8 mouse cellular contexts compared by ENCODE assay signal in the genomic region with DNA sequence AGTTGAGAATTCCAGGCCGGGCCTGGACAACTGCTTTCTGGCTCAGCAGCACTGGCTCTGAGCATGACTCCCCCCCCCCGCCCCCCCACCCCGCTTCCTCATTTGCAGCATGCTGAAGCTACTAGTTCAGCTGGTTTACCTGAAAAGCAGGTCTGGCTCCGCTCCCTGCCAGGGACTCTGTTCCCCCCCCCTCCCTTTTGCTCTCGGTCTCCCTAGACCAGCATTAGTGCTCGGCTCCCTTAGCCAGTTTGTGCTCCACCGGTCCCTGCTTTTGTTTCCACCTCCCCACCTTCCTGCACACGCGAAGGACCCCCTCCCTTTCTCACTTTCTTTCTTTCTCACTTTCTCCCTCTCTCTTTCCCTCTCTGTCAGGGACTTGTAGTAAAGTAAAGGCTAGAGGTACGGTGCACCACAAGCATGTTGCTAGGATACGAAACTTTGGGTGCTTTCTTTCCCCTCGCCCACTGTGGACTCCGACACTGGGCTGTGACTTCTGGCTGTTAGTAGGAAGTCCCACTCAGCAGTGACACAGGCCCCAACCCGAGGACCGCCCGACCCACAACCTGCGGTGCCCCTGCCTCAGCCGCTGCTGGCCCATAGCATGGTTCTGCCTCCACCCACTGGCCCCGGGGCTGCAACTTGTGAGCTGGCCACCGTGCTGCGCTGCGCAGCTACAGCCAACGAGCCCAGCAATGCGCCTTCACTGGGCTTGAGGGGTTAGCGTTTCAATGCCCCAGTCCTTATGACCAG.
DNase-seq lines count a peak whose midpoint lies in the region; ATAC-seq and TF ChIP-seq lines count a peak whose summit lies in the region.

No protein-coding gene starts in this region.

- peak; percentile 84 for ATAC-seq in kidney, embryonic 15.5 days (replicated peaks; ENCODE audit: low FRiP score)
- peak; percentile 24 for ATAC-seq in heart, postnatal 0 days (ENCODE audit: insufficient read depth, low read depth)
- peak; percentile 22; the same call in 1 of the 2 replicates for ATAC-seq in liver, embryonic 16.5 days (ENCODE audit: low read depth)

- H3K36me3 ChIP-seq in kidney, embryonic 15.5 days, result no peaks in the 10 kb centered on the region
- H3K36me3 ChIP-seq in heart, postnatal 0 days (replicated peaks; ENCODE audit: control insufficient read depth, insufficient read depth, low read length), result no peaks in the 10 kb centered on the region
- H3K36me3 ChIP-seq in liver, embryonic 16.5 days (ENCODE audit: control insufficient read depth, insufficient read depth), result no peaks in the 10 kb centered on the region

- DNase-seq in kidney, adult 8-10 months, result no peak
- peak; percentile 75 for DNase-seq in embryo, embryonic 11 days
- no peak for DNase-seq in heart, postnatal 0 days (ENCODE audit: low spot score)
- DNase-seq in testis, postnatal 10 days (ENCODE audit: low spot score), result peak; percentile 46
- no peak for DNase-seq in thymus, postnatal 0 days (ENCODE audit: low spot score)
- DNase-seq in cerebellum, postnatal 4 days (ENCODE audit: low spot score in 2 of 2), result no peak

- no peaks in the 10 kb centered on the region; the same call in 1 of the 2 replicates for H3K27me3 ChIP-seq in kidney, embryonic 15.5 days
- H3K27me3 ChIP-seq in heart, postnatal 0 days (ENCODE audit: control insufficient read depth, insufficient read depth, low read length), result no peaks in the 10 kb centered on the region
- H3K27me3 ChIP-seq in liver, embryonic 16.5 days (ENCODE audit: control insufficient read depth, insufficient read depth, low read depth, low read length), result no peaks in the 10 kb centered on the region

- H3K27ac ChIP-seq in kidney, embryonic 15.5 days, result peak overlapping the region; percentile 71
- no peak overlapping the region for H3K27ac ChIP-seq in heart, postnatal 0 days (ENCODE audit: low read depth)
- H3K27ac ChIP-seq in liver, embryonic 16.5 days (ENCODE audit: low read length), result no peak overlapping the region

- WGBS in kidney, embryonic 15.5 days, result 13% methylated on average over 24 of the region's 25 CpGs
- 37% methylated on average over 24 of the region's 25 CpGs for WGBS in heart, postnatal 0 days
- WGBS in liver, embryonic 16.5 days (ENCODE audit: insufficient replicate concordance), result 27% methylated on average over 25 of the region's 25 CpGs

- peaks cover 17% of the 10 kb centered on the region for H3K4me1 ChIP-seq in kidney, embryonic 15.5 days
- H3K4me1 ChIP-seq in heart, postnatal 0 days (ENCODE audit: control insufficient read depth, insufficient read depth), result no peaks in the 10 kb centered on the region
- no peaks in the 10 kb centered on the region for H3K4me1 ChIP-seq in liver, embryonic 16.5 days (ENCODE audit: control insufficient read depth, low read depth, low read length)

- H3K4me2 ChIP-seq in kidney, embryonic 15.5 days, result peak overlapping the region; percentile 57
- H3K4me2 ChIP-seq in heart, postnatal 0 days (ENCODE audit: low read depth, low read length), result peak overlapping the region; percentile 28; the same call in 1 of the 2 replicates
- H3K4me2 ChIP-seq in liver, embryonic 16.5 days (ENCODE audit: low read depth, low read length), result peak overlapping the region; percentile 41

- no peak overlapping the region for H3K9ac ChIP-seq in kidney, embryonic 15.5 days
- H3K9ac ChIP-seq in heart, postnatal 0 days (replicated peaks; ENCODE audit: low read depth, low read length), result no peak overlapping the region
- H3K9ac ChIP-seq in liver, embryonic 16.5 days (ENCODE audit: low read depth, low read length), result no peak overlapping the region

- peak overlapping the region; percentile 34 for H3K4me3 ChIP-seq in kidney, embryonic 15.5 days (replicated peaks)
- no peak overlapping the region for H3K4me3 ChIP-seq in heart, postnatal 0 days (ENCODE audit: low read depth, low read length)
- no peak overlapping the region for H3K4me3 ChIP-seq in liver, embryonic 16.5 days (ENCODE audit: low read depth, low read length)

- no peaks in the 10 kb centered on the region for H3K9me3 ChIP-seq in kidney, embryonic 15.5 days (replicated peaks)
- no peaks in the 10 kb centered on the region for H3K9me3 ChIP-seq in heart, postnatal 0 days (replicated peaks; ENCODE audit: control insufficient read depth, low read length)
- no peaks in the 10 kb centered on the region for H3K9me3 ChIP-seq in liver, embryonic 16.5 days (replicated peaks; ENCODE audit: control insufficient read depth, low read length)

- TF ChIP-seq CTCF in heart, postnatal 0 days (IDR thresholded peaks at IDR 0.05; ENCODE audit: low read depth), result peak; percentile 35

- TF ChIP-seq EP300 in heart, postnatal 0 days (IDR thresholded peaks at IDR 0.05; ENCODE audit: low read depth), result no peak

Comparison
In these comparisons a context has a peak if more than half of its experiments do, and no peak if none do; other contexts are left out.
1. ATAC-seq: peak in every context shown above with its lines; median percentile 84 in kidney, embryonic 15.5 days; 24 in heart, postnatal 0 days; 22 in liver, embryonic 16.5 days.
2. DNase-seq: peak in embryo, embryonic 11 days (single experiment) and testis, postnatal 10 days (single experiment); none in kidney, adult 8-10 months (0 of 2), heart, postnatal 0 days (single experiment), thymus, postnatal 0 days (single experiment) and cerebellum, postnatal 4 days (0 of 2).
3. Peak in every context shown above with its lines, with median percentiles within 50 percentile points of each other: H3K4me2 ChIP-seq.